Mouse (Mus musculus) olfactory bulb, adult 2 months (tissue): Measurements from ENCODE around the gene Kcnj6.

Experiments
- CTCF ChIP-seq: fragments of 200-500 bp; IDR thresholded peaks from 2 replicates; pipeline ENCODE4 v1.5.1; 2012; ENCODE audit warnings: low read depth, mild to moderate bottlenecking, low read length, moderate library complexity; ENCODE audit not compliant: insufficient read depth
- POLR2A ChIP-seq: fragments of 200-500 bp; IDR thresholded peaks from 2 replicates; pipeline ENCODE4 v1.6.1; 2012; ENCODE audit warnings: mild to moderate bottlenecking, low read depth, low read length, moderate library complexity; ENCODE audit not compliant: insufficient read depth

GRCm38 (mm10) chr16:94788716-94789115 lies 208.8 kb downstream of the Kcnj6 start:
- TF ChIP-seq CTCF (no peak), POLR2A (no peak)
